Mouse (Mus musculus) cortical plate, adult 2 months (tissue): ENCODE results near the gene Amacr.

Experiments
- CTCF ChIP-seq: fragments of 200-500 bp; IDR thresholded peaks from 2 replicates; pipeline ENCODE4 v1.5.1; 2011; ENCODE audit warnings: mild to moderate bottlenecking, control low read depth, low read length; ENCODE audit not compliant: insufficient read depth; ENCODE audit errors: extremely low read depth
- POLR2A ChIP-seq: fragments of 200-500 bp; IDR thresholded peaks from 2 replicates; pipeline ENCODE4 v1.6.1; 2011; ENCODE audit warnings: mild to moderate bottlenecking, low read length, control low read depth; ENCODE audit not compliant: insufficient read depth; ENCODE audit errors: extremely low read depth

- TF ChIP-seq POLR2A (no peak), CTCF (no peak)
Measured at GRCm38 (mm10) chr15:10954381-10955016, 27.1 kb upstream of the Amacr start.
